Mouse (Mus musculus) lung, adult 2 months (tissue): ENCODE measurements around the gene Raf1. TPM values are rescaled to one million over a fixed set of nuclear protein-coding genes. Genes with fewer than 3 reads are reported as not detected.
"Not testable (repeated sequence)": the region's sequence is repeated elsewhere in the genome, so short reads cannot be mapped to it uniquely, and the experiment has no call there.

Experiments
- DNase-seq: peaks from one replicate; pipeline ENCODE4 v3.0.0; 2022
- H3K4me1 ChIP-seq: fragments of 200-500 bp; 2 replicates; pipeline ENCODE4 v1.6.1; 2011; ENCODE audit warnings: low read length; ENCODE audit not compliant: control insufficient read depth, insufficient read depth
- H3K4me3 ChIP-seq: fragments of 200-500 bp; replicated peaks from 2 replicates; pipeline ENCODE3; 2011; ENCODE audit warnings: low read depth, mild to moderate bottlenecking, control low read depth, low read length; ENCODE audit errors: extremely low read depth
- CTCF ChIP-seq: fragments of 200-500 bp; IDR thresholded peaks from 2 replicates; pipeline ENCODE4 v1.5.1; 2011; ENCODE audit warnings: mild to moderate bottlenecking, low read length, control low read depth; ENCODE audit not compliant: insufficient read depth
- POLR2A ChIP-seq: fragments of 200-500 bp; IDR thresholded peaks from 2 replicates; pipeline ENCODE4 v1.6.1; 2011; ENCODE audit warnings: low read depth, mild to moderate bottlenecking, control low read depth, low read length, borderline replicate concordance; ENCODE audit errors: extremely low read depth
- WGBS: fragments of 180-500 bp; shearing (Covaris S2); methylation state at CpG from one replicate; pipeline ENCODE4 v1.1.7; 2018; 5-methylcytosine and 5-hydroxymethylcytosine counted together
- polyA plus RNA-seq: library from polyadenylated mRNA; depleted of rRNA; stranded (reverse); fragments of >200 nt; gene quantifications from 2 replicates; pipeline ENCODE4 v1.2.3, GENCODE M21; 2012

Raf1 gene
- polyA plus RNA-seq, 1 experiment, result 131 TPM

DNA sequence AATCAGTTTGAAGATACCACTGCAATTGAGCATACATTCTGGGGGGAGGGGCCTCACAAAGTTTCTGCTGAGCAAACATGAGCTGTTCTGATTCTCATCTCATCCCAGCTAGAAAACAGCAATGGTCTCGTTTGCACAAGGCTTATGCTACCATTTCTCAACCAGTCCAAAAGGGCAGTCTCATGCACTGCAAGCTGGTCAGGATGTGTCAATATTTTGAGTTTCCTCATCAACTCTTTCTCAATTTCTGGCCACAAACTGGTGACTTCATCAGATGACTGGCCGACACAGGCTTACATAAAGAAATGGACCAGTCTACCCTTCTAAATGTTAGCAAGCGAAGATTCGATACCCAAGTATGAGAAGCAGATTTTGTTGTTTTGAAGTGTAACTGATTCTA is 9.8 kb downstream of the Raf1 start:
- H3K4me3 ChIP-seq, result no peak overlapping the region
- 45% methylated on average over 4 of the region's 4 CpGs for WGBS
- TF ChIP-seq CTCF (no peak), POLR2A (no peak)
- H3K4me1 ChIP-seq, result peaks cover 16% of the 10 kb centered on the region
- DNase-seq, result no peak

DNA sequence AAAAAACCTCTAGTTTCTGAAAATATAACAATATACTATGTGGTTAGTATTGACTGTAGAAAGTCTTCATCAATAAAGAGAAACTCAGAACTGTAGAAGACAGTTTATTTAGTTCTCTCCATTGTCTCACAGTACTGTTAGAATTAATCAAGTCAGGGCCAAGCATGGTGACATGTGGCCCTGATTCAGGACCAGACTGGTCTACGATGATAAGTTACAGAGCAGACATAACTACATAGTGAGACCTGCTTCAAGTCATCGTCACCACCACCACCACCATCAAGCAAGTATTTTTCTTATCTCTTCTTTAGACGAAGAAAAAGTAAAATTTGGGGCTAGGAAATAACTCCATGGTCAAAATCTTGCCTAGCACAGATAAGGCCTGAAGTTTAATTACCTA is 12.2 kb downstream of the Raf1 start:
- no peak overlapping the region for H3K4me3 ChIP-seq
- H3K4me1 ChIP-seq, result peaks cover 15% of the 10 kb centered on the region
- no peak for DNase-seq
- TF ChIP-seq POLR2A, result no peak
- no peak for TF ChIP-seq CTCF
- 60% methylated on average over 3 of the region's 3 CpGs for WGBS

DNA sequence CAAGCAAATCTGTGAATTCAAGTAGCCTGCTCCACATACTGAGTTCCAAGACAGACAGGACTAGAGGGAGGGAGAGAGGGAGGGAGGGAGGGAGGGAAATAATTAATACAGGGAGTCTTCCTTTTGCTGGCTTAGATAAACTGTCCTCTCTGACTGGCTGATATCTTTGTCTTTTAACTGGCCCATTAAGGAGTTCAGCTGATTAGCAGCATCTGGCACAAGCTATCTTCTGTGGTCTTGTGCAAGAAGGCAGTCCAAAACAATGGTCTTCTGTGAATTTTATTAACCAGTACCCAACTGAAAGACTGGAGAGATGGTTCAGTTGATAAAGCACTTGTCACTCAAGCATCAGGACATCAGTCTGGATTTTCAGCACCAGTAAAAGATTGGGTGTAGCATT is 17.6 kb downstream of the Raf1 start:
- Histone ChIP-seq H3K4me3 (no peak overlapping the region), H3K4me1 (peaks cover 12% of the 10 kb centered on the region)
- TF ChIP-seq POLR2A (no peak), CTCF (no peak)
- DNase-seq, result no peak

DNA sequence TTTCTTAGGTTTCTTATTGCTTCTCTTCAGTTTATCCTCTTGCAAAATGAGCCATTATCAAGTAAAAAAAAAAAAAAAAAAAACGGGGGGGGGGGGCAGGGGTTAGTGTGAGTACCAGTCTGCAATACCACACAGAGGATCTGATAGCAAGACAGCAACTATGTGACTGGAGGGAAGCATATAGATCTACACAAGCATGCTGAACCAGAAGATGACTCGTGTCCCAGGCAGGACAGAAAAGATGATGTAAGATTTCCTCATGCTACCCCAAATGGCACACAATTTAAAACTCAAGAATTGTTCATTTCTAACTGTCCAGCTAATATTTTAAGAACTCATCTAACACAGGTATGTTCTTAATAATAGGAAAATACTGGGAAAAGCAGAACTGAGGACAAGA is 22.5 kb downstream of the Raf1 start:
- 26% methylated on average over 2 of the region's 2 CpGs for WGBS
- H3K4me3 ChIP-seq, result no peak overlapping the region
- no peak for DNase-seq
- peaks cover 31% of the 10 kb centered on the region for H3K4me1 ChIP-seq
- TF ChIP-seq POLR2A (no peak), CTCF (no peak)

DNA sequence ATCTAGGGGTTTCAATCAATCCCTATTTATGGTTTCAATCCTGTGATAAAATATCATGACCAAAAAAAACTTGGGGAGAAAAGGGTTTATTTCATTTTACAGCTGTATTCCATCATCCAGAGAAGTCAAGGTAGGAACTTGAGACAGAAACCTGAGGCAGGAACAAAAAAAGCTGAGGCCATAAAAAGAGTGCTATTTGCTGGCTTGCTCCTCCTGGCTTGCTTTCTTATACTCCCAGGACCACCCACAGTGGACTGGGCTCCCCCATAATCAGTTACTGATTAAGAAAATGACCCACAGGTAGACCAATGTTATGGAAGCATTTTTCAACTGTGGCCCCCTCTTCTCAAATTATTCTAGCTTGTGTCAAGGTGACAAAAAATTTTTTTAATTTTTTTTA is 24.7 kb downstream of the Raf1 start:
- no peak for DNase-seq
- H3K4me1 ChIP-seq, result peaks cover 30% of the 10 kb centered on the region
- H3K4me3 ChIP-seq, result no peak overlapping the region
- TF ChIP-seq CTCF (no peak), POLR2A (no peak)

DNA sequence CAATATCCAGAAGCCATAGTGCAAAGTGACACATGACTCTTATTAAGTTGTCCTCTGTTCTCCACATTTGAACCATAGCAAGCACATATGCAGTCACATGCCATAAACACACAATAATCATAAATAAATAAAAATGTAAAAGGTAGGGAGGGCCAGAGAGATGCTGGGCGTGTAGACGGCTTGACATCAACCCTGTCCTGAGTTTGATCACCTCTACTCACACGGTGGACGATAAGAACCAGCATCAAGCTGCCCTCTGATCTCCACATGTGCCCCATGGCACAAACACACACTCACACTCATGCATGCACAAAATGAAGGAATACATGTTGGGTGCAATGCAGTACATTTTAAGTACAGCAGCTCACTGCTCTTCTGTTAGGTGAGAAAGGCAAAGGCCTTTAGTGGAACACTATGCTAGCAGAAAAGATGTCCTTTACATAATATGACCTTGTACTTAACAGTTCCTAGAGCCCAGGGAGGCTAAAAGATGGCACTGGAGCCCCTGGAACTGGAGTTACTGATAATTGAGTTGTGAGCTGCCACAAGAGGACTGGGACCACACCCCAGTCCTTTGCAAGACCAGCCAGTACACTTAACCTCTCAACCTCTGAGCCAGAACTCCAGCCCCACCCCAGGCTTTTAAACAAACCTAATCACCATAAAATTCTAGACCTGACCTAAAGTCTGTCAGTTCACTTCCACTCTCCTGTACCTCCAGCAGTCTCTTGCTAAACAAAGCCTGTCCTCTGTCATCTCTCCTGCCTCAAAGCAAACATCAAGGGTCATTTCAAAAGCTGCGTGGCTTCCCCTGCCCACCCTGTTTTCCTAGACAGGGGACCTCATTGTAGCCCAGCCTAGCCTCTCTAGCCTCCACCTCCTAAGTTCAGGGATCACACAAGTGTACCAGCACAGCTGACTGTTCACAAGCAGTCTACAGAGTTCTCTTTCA is 25.7 kb downstream of the Raf1 start:
- Histone ChIP-seq H3K4me1 (peaks cover 26% of the 10 kb centered on the region), H3K4me3 (no peak overlapping the region)
- WGBS, result 39% methylated on average over 5 of the region's 5 CpGs
- no peak for DNase-seq
- TF ChIP-seq CTCF (no peak), POLR2A (no peak)

DNA sequence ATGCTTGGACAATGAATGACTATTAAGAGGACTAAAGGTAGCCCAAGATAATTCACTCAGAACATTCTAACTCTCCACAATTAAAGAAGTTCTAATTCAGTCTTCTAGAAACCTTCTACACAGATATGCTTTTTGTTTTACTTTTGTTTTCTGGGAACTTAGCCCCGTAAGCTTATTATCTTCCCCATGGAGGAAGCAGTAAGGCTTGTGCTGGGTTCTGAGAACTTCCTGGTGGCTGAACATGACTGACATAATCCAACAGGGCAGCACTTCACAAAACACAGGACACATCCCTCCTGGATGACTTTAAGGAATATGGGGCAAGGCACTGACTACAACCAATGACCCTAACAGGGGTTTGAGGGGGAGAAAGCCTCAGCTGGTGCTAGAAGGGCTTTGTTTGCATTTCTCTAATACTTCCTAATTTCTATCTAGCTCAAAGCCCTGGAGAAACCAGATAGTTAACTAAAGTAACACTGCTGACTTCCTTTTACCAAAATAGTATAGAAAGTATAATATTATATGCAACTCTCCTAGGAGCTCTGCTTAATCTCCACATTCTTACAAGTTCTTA is 26.6 kb downstream of the Raf1 start:
- 9% methylated on average over 1 of the region's 1 CpGs for WGBS
- DNase-seq, result no peak
- Histone ChIP-seq H3K4me1 (peaks cover 26% of the 10 kb centered on the region), H3K4me3 (no peak overlapping the region)
- TF ChIP-seq CTCF (no peak), POLR2A (no peak)

DNA sequence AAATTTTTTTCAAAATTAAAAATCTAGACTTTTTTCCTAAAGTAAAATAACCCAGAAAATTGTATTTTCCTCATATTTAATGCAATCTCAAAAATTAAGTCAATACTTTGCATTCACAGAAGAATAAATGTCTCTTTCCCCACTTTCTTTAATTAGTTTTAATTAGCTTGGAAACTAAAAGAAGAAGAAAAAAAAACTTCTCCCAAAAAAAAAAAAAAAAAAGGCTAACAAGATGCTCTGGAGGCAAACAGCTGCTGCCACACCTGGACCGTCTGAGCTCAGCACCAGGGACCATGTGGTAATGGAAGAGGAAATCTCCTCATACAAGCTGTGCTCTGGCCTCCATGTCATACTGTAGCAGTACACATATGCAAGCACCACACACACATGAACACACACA is 33.1 kb downstream of the Raf1 start:
- no peak overlapping the region for H3K4me3 ChIP-seq
- 60% methylated on average over 1 of the region's 1 CpGs for WGBS
- no peak for DNase-seq
- H3K4me1 ChIP-seq, result no peaks in the 10 kb centered on the region; the same call in 1 of the 2 replicates
- TF ChIP-seq POLR2A (no peak), CTCF (no peak)

DNA sequence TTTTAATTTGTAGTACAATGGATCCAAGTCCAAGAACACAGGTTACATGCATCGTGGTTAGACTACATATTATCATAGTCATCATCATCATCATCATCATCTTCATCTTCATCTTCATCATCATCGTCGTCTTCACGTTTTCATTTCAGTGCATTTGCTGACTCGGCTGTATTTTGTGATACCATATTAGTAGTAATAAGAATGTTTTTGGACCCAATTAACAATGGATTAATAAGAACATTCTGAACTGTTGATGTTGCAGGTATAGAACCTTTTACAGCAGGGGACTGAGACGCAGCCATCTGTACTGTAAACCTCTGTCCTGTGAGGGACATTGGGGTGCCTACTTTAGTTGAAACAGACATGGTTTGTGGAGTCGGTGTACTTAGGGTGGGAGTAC is 38.2 kb downstream of the Raf1 start:
- not testable (repeated sequence) for H3K4me1 ChIP-seq, DNase-seq, H3K4me3 ChIP-seq
- 95% methylated on average over 7 of the region's 7 CpGs for WGBS

DNA sequence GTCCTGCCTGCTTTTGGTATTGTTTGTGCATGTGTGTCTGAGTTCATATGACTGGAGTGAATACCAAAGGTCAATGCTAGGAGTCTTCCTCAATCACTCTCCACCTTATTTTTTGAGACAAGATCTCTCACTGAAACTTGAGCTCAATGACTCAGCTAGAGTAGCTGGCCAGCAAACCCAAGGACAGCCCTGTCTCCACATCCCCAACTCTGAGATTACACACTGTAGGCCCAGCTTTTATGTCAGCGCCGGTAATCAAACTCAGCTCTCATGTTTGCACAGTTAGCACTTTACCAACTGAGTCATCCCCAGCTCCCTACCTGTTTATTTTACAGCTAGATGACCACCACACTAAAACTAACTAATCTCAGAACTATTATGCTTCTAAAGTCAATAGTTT is 42.4 kb downstream of the Raf1 start:
- H3K4me3 ChIP-seq, result no peak overlapping the region
- 81% methylated on average over 2 of the region's 2 CpGs for WGBS
- TF ChIP-seq POLR2A, result no peak
- TF ChIP-seq CTCF, result no peak
- DNase-seq, result no peak
- H3K4me1 ChIP-seq, result no peaks in the 10 kb centered on the region

DNA sequence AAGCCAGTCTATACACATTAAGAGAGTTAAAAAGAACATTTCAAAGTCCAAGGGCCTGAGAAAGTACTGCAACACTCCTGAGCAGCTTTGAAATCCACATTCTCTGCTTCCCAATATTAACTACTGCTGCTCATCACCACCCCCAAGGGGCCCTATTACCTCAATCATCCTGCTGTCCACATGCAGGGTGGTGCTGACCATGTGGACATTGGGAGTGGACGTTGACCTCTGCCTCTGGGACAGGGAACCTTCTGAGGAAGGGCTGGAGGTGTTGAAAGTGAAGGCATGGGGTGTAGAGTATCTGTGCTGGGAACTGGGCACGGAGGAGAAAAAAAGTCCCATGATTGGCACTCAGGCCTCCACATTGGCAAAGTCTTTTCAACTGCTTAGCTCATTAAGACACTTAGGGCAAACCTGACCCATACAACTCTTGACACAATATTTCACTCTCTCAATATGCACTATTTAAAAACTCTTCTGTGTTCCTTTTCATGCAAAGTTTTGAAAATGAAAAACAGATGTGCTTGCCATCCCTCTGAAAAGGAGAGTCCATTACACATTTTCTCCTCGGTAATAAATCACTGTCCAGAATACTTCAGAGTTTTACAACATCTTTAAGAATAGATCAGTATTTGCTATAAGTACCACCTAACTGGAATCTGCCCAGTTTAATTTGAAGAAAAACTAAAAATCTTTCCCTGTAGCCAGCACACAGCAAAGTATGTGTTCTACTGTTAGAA is 45.2 kb downstream of the Raf1 start:
- DNase-seq, result no peak
- Histone ChIP-seq H3K4me3 (no peak overlapping the region), H3K4me1 (no peaks in the 10 kb centered on the region)
- WGBS, result 84% methylated on average over 3 of the region's 3 CpGs
- TF ChIP-seq POLR2A, result no peak
- no peak for TF ChIP-seq CTCF
